Mouse (Mus musculus): ENCODE measurements around the gene Kars. TPM values are rescaled to one million over a fixed set of nuclear protein-coding genes. Genes with fewer than 3 reads are reported as not detected.
A peak's percentile ranks its signal among the peaks of the same experiment; 100 is the strongest.

Gene Kars
- total RNA-seq (2014; fragmentation: Nextera tagmentation) (164 and 171 TPM in 2 replicates), total RNA-seq (2017) (220 and 274 TPM in 2 replicates)

DNA sequence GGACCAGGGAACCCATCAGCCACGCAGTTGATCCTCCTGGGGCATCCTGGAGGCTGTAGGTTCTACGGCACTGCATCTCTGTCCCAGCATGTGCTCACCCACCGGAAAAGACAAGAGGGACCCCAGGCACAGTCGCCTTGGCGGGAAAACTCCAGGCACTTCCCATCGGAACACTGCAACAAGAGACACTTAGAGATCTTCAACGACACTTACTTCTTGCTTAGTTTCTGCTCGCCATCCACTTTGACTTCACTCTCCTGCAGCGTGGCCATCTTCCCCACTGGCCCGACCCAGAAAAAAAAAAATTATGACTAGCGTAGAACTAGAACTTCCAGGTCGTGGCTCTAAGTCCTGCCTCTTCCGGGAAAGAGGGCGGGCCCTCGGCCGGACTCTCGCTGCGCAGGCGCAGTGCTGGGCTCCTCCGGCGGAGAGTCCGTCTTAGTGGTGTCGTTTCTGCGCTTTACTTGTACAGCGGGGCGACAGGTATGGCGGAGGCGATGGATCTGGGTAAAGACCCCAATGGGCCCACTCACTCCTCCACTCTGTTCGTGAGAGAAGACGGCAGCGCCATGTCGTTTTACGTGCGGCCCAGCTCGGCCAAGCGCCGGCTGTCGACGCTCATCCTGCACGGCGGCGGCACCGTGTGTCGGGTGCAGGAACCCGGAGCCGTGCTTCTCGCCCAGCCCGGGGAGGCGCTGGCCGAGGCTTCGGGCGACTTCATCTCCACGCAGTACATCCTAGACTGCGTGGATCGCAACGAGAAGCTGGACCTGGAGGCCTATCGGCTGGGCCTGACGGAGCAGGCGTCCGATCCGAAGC lies at the start of gene Kars, which contains the start of gene Terf2ip:
Gene Kars (minus strand): TSS at position 327 of the 819 bp plus-strand sequence.
Gene Terf2ip (plus strand): TSS at position 402 of the 819 bp plus-strand sequence.
- peak; percentile 83 for ATAC-seq (replicated peaks; ENCODE audit: low FRiP score, low TSS enrichment, poor library complexity, severe bottlenecking)

DNA sequence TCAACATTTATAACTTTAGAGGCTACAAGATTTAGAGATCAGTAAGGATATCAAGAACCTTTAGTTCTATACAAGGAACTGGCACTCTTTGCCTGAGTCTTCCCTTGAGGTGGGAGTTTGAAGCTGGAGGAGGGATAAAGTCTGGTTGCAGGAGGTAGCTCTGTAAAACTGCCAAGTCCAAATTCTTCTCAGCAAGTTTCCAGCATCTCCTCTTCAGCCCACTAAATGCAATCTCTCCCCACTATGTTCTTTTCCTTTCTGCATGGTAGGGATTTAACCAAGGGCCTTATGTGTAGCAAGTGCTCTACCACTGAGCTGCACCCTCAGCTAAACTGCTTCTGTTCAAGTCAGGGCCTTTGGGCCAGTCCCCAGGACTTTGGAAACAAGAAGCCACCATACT lies 43.3 kb upstream of the Kars start:
- ATAC-seq (replicated peaks; ENCODE audit: low FRiP score, low TSS enrichment, poor library complexity, severe bottlenecking): no peak

DNA sequence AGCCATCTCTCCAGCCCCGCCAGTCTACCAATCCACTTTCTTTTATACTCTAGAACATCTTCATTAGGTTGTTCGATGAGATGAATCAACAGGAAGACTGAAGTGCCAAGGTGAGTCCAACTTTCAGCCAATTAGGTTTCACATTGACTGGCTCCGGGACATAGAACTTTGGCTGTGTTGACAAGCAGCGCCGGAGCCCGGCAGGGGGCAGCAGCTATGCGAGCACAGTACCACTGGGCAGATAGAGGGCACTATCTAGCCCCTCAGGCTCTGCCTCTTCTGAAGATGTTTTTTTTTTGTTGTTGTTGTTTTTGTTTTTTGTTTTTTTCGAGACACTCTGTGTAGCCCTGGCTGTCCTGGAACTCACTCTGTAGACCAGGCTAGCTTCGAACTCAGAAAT lies 40.4 kb upstream of the Kars start:
- no peak for ATAC-seq (replicated peaks; ENCODE audit: low FRiP score, low TSS enrichment, poor library complexity, severe bottlenecking)

GRCm38 (mm10) chr8:112049984-112050383 lies 38.9 kb upstream of the Kars start:
- ATAC-seq (replicated peaks; ENCODE audit: low FRiP score, low TSS enrichment, poor library complexity, severe bottlenecking): no peak

- no peak for ATAC-seq (replicated peaks; ENCODE audit: low FRiP score, low TSS enrichment, poor library complexity, severe bottlenecking)
These were observed 37.2 kb upstream of the Kars start for GRCm38 (mm10) chr8:112048293-112048692.

GRCm38 (mm10) chr8:112045896-112046295 lies 34.8 kb upstream of the Kars start:
- peak; percentile 95 for ATAC-seq (replicated peaks; ENCODE audit: low FRiP score, low TSS enrichment, poor library complexity, severe bottlenecking)

DNA sequence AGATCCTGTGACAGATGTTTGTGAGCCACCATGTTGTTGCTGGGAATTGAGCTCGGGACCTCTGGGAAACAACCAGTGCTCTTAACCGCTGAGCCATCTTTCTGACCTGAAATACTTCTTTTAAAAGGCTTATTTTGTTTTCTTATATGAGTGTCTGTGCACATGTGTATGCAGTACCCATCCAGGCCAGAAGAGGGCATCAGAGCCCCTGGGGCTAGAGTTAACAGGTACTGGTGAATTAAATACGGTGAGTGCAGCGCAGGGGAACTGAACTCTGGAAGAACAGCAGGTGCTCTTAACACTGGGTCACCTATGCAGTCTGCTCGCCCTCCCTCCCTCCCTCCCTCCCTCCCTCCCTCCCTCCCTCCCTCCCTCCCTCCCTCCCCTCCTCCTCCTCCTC lies 34.1 kb upstream of the Kars start:
- no peak for ATAC-seq (replicated peaks; ENCODE audit: low FRiP score, low TSS enrichment, poor library complexity, severe bottlenecking)

GRCm38 (mm10) chr8:112037521-112037920 lies 26.4 kb upstream of the Kars start:
- no peak for ATAC-seq (replicated peaks; ENCODE audit: low FRiP score, low TSS enrichment, poor library complexity, severe bottlenecking)

DNA sequence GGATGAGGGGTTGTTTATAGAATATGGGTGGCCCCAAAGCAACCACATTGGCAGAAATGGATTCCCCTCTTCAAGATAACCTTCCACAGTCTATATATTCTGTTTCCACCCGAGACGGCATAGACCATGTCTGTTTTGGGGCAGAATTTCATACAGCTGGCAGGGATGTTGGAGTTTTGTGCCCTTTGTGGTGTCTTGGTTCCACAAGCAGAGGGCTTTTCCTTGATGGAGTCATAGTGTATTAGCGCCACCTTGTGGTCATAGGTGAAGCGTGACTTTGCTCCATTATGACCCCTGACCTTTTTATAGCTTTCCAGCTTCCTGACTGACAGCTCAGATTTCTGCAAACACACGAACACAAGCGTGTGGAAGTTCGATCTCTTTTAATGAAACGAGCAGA lies 23.5 kb upstream of the Kars start:
- ATAC-seq (replicated peaks; ENCODE audit: low FRiP score, low TSS enrichment, poor library complexity, severe bottlenecking): peak; percentile 95

DNA sequence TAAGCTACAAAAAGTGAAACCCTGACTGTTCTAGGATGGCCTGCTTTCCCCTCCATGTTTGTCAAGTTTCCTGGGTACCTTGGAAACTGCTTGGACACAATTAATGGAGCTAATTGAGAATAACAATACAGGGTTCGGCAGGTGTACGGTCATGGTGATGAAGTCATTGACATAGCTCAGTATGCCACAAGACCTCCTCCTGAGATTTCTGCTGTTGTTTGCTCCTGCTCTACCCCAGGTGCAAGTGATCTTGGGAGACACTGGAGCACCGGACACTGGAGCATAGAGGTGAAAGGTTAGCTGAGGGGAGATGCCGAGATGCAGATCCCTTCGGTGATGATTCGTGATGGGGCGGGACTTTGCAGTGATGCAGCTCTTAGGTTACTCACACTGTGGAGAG lies 21.9 kb upstream of the Kars start:
- no peak for ATAC-seq (replicated peaks; ENCODE audit: low FRiP score, low TSS enrichment, poor library complexity, severe bottlenecking)

DNA sequence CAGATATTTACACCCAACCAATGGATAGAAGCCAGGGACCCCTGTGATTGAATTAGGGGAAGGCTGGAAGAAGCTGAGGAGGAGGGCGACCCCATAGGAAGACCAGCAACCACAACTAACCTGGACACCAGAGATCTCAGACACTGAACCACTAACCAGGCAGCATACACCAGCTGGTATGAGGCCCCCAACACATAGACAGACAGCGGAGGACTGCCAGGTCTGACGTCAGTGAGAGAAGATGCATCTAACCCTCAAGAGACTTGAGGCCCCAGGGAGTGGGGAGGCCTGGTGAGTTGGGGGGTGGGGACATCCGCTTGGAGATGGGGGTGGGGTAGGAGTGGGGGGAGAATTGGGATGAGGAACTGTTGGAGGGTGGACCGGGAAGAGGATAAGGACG lies 19.5 kb upstream of the Kars start:
- ATAC-seq (replicated peaks; ENCODE audit: low FRiP score, low TSS enrichment, poor library complexity, severe bottlenecking): no peak

DNA sequence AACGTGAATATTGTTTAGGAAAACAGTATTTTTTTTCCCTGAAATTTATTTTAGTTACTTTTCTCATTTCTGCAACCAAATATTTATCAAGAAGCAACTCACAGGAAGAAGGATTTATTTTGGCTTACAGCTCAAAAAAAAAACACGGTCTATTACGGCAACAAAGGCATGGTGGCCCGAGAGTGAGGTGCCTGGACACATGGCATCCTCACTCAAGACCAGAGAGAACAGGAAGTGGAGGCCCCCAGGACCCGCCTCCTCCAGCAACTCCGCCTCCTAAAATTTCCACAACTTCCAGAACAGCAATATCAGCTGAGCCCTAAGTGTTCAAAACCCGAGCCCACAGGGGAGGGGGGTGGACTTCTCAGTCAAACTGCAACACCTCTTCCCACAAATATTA lies 18.3 kb upstream of the Kars start:
- no peak for ATAC-seq (replicated peaks; ENCODE audit: low FRiP score, low TSS enrichment, poor library complexity, severe bottlenecking)

- no peak for ATAC-seq (replicated peaks; ENCODE audit: low FRiP score, low TSS enrichment, poor library complexity, severe bottlenecking)
These were observed 3.8 kb upstream of the Kars start, which contains the start of gene Gm6793 for GRCm38 (mm10) chr8:112014936-112015335. Gene Gm6793, minus strand, starts transcription at chr8:112015036.

DNA sequence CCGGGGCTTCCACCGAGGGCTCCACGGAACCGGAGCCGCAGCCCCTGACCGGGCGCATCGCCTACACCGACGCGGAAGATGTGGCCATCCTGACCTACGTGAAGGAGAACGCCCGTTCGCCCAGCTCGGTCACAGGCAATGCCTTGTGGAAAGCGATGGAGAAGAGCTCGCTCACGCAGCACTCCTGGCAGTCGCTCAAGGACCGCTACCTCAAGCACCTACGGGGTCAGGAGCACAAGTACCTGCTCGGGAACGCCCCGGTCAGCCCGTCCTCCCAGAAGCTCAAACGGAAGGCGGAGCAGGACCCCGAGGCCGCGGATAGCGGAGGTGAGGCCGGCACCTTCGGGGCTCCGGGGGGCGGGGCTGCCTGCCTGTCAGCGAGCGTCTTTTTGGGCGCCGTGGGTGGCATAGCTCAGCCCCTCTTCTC lies 706 bp upstream of the Kars start:
- peak; percentile 51 for ATAC-seq (replicated peaks; ENCODE audit: low FRiP score, low TSS enrichment, poor library complexity, severe bottlenecking)

DNA sequence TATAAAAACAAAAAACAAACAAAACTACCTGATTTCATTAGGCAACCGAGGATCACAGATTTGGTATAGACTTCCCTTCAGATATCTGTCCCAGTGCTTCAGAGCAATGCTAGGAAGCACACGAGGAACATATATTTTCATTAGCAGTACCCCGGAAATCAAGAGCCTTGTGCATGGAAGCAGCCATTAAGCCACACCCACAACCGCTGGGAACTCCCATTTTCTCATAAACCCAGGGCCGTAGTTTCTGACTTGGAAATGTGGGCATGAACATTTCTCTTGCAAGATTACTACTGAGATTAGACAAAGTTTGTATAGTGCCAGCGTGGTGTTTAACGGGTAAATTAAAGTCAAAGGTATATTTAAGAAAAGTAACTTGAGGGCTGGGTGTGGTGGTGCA lies 1.6 kb downstream of the Kars start:
- no peak for ATAC-seq (replicated peaks; ENCODE audit: low FRiP score, low TSS enrichment, poor library complexity, severe bottlenecking)

DNA sequence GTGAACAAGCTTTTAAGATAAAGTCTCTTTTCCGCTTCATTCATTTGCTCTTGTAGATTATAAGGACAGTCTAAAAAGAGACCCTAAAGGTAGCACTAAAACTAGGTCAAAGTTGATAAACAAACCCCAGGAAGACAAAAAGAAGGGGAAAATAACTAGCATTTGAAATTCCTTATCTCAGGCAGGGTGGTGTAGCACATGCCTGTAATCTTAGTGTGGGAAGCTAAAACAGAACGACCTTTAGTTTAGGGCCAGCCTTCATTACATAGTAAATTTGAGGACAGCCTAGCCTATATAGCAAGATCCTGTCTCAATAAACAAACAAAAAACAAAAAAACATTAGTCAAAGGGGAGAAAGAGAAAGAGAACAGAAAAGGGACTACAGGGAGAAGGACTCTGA lies 3.5 kb downstream of the Kars start:
- ATAC-seq (replicated peaks; ENCODE audit: low FRiP score, low TSS enrichment, poor library complexity, severe bottlenecking): peak; percentile 32; the same call in 1 of the 2 replicates

GRCm38 (mm10) chr8:112005601-112006000 lies 5.5 kb downstream of the Kars start:
- no peak for ATAC-seq (replicated peaks; ENCODE audit: low FRiP score, low TSS enrichment, poor library complexity, severe bottlenecking)

GRCm38 (mm10) chr8:112004754-112005153 lies 6.4 kb downstream of the Kars start:
- no peak for ATAC-seq (replicated peaks; ENCODE audit: low FRiP score, low TSS enrichment, poor library complexity, severe bottlenecking)

DNA sequence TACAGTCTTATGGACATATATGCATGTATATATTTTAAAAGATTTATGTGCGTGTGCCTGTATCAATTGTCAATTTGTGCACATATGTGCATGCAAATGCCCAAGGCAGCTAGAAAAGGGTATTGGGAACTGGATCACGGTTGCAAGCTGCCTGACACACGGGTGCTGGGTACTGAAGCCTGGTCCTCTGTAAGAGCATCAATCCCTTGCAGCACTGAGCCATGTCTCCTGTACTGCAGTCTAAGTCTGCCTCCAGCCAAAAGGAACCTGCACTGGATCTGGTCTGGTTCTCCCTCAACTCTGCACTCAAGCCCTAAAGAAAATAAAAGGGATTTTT lies 18.5 kb downstream of the Kars start:
- ATAC-seq (replicated peaks; ENCODE audit: low FRiP score, low TSS enrichment, poor library complexity, severe bottlenecking): no peak

DNA sequence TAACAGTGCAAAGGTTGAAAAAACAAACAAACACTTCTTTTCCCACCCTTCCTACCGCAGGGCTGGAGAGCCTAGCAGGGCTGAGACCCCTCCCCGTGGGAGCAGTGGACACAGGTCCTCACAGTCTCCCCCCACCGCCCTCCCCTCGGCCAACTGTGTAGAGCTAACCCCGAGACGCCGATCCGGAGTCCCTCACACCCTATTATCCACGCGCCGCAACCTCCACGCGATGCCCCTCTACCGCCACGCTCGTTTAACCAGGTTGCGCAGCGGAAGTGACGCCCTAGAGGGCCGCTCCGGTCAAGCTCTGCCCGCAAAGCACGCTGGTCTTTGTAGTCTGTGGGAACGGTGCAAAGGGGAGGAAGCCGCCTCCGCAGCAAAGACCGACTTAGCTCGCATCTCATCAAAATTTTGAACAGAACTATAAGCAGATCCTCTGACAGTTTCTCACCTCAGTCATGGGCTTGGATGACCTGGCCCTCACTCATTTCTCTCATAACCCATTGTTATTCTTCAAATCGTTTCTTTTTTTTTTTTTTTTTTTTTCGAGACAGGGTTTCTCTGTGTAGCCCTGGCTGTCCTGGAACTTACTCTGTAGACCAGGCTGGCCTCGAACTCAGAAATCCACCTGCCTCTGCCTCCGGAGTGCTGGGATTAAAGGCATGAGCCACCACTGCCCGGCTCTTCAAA lies 19.0 kb downstream of the Kars start, which contains the start of gene Adat1:
Gene Adat1 (minus strand): TSS at position 290 of the 690 bp plus-strand sequence.
- peak; percentile 92 for ATAC-seq (replicated peaks; ENCODE audit: low FRiP score, low TSS enrichment, poor library complexity, severe bottlenecking)

GRCm38 (mm10) chr8:111991278-111991677 lies 19.8 kb downstream of the Kars start:
- no peak for ATAC-seq (replicated peaks; ENCODE audit: low FRiP score, low TSS enrichment, poor library complexity, severe bottlenecking)
